Mouse (Mus musculus) C2C12 (cell line): ENCODE data around the gene Ndufa9. TPM values are rescaled to one million over a fixed set of nuclear protein-coding genes. Genes with fewer than 3 reads are reported as not detected.

Source experiments
- H3K27me3 ChIP-seq: one replicate; pipeline ENCODE4 v1.6.1; 2011; ENCODE audit not compliant: control insufficient read depth, insufficient read depth, insufficient read length
- H3K36me3 ChIP-seq: one replicate; pipeline ENCODE4 v1.6.1; 2011; ENCODE audit not compliant: control insufficient read depth, insufficient read depth
- H3K4me3 ChIP-seq: one replicate; pipeline ENCODE4 v1.5.1; 2011; ENCODE audit warnings: mild to moderate bottlenecking, control low read depth; ENCODE audit not compliant: poor library complexity, insufficient read depth, severe bottlenecking
- H3K79me2 ChIP-seq: one replicate; pipeline ENCODE4 v1.6.1; 2011; ENCODE audit not compliant: control insufficient read depth, insufficient read depth
- H3K79me3 ChIP-seq: one replicate; pipeline ENCODE4 v1.6.1; 2011; ENCODE audit warnings: low read depth, control low read depth
- H3ac ChIP-seq: one replicate; pipeline ENCODE3; 2011; ENCODE audit warnings: low read depth; ENCODE audit not compliant: control insufficient read depth, insufficient read length
- CEBPB ChIP-seq: IDR thresholded peaks from one replicate; pipeline ENCODE4 v1.6.1; 2011; ENCODE audit warnings: low read depth, mild to moderate bottlenecking, control low read depth, moderate library complexity
- CTCF ChIP-seq: IDR thresholded peaks from one replicate; pipeline ENCODE4 v1.5.1; 2011; ENCODE audit not compliant: control insufficient read depth, insufficient read depth, insufficient read length
- FOSL1 ChIP-seq: IDR thresholded peaks from one replicate; pipeline ENCODE4 v1.8.0; 2011; ENCODE audit warnings: mild to moderate bottlenecking, low read length; ENCODE audit not compliant: poor library complexity, insufficient read depth, severe bottlenecking
- MAX ChIP-seq: IDR thresholded peaks from one replicate; pipeline ENCODE4 v1.6.1; 2011; ENCODE audit warnings: mild to moderate bottlenecking, control low read depth
- MYOD1 ChIP-seq: IDR thresholded peaks from one replicate; pipeline ENCODE4 v1.6.1; 2011; ENCODE audit warnings: low read depth; ENCODE audit not compliant: control insufficient read depth, insufficient read length
- MYOG ChIP-seq: IDR thresholded peaks from one replicate; pipeline ENCODE4 v1.6.1; 2011; ENCODE audit not compliant: control insufficient read depth, insufficient read length; ENCODE audit errors: extremely low read depth
- USF1 ChIP-seq: IDR thresholded peaks from one replicate; pipeline ENCODE4 v1.6.1; 2011; ENCODE audit warnings: low read depth, mild to moderate bottlenecking, control low read depth, moderate library complexity
- polyA plus RNA-seq: library from polyadenylated mRNA; unstranded; fragments of >200 nt; fragmentation: generic; extraction: Trizol; gene quantifications from one replicate; pipeline ENCODE4 v1.2.1, GENCODE M21; 2012; ENCODE audit warnings: missing spikeins

The Ndufa9 gene
- polyA plus RNA-seq, 1 experiment, result 140 TPM

GRCm38 (mm10) chr6:126802946-126803345, 46.0 kb downstream of the Ndufa9 start:
- H3K27me3 ChIP-seq, result no peaks in the 10 kb centered on the region
- no peak overlapping the region for H3ac ChIP-seq
- H3K79me3 ChIP-seq, result no peaks in the 10 kb centered on the region
- TF ChIP-seq MYOG, result no peak
- TF ChIP-seq CEBPB, result no peak
- no peak for TF ChIP-seq CTCF
- no peak for TF ChIP-seq FOSL1
- TF ChIP-seq MYOD1, result no peak
- no peak for TF ChIP-seq MAX
- no peak for TF ChIP-seq USF1
- H3K36me3 ChIP-seq, result no peaks in the 10 kb centered on the region
- no peaks in the 10 kb centered on the region for H3K79me2 ChIP-seq
- no peak overlapping the region for H3K4me3 ChIP-seq

DNA sequence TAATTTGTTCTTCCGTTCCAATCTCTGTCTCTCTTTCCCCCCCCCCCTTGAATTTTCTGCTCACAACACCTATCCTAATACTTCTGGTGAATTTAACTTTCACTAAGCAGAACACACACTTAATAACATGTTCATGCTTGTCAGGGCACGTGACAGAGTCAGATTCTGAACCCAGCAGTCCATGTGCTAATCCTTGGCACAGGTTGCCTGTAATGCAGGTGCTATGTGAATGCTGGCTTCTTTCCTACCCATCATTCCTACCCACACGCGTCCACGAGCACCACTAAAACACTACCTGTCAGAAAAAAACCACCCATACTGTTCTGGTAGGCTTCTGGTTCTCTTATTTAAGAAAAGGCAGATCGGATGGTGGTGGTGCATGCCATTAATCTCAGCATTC, 54.2 kb downstream of the Ndufa9 start:
- no peak overlapping the region for H3K4me3 ChIP-seq
- no peak overlapping the region for H3ac ChIP-seq
- no peak for TF ChIP-seq CEBPB
- no peak for TF ChIP-seq USF1
- no peak for TF ChIP-seq MYOG
- no peak for TF ChIP-seq FOSL1
- no peak for TF ChIP-seq MAX
- TF ChIP-seq MYOD1, result no peak
- TF ChIP-seq CTCF, result no peak
- no peaks in the 10 kb centered on the region for H3K27me3 ChIP-seq
- H3K36me3 ChIP-seq, result no peaks in the 10 kb centered on the region
- no peaks in the 10 kb centered on the region for H3K79me2 ChIP-seq
- H3K79me3 ChIP-seq, result no peaks in the 10 kb centered on the region

GRCm38 (mm10) chr6:126793689-126794088, 55.2 kb downstream of the Ndufa9 start:
- H3K27me3 ChIP-seq, result no peaks in the 10 kb centered on the region
- no peak overlapping the region for H3ac ChIP-seq
- no peak for TF ChIP-seq CEBPB
- TF ChIP-seq MYOG, result no peak
- no peak for TF ChIP-seq MAX
- TF ChIP-seq MYOD1, result no peak
- no peak for TF ChIP-seq FOSL1
- TF ChIP-seq USF1, result no peak
- TF ChIP-seq CTCF, result no peak
- H3K36me3 ChIP-seq, result no peaks in the 10 kb centered on the region
- no peaks in the 10 kb centered on the region for H3K79me2 ChIP-seq
- H3K4me3 ChIP-seq, result no peak overlapping the region
- no peaks in the 10 kb centered on the region for H3K79me3 ChIP-seq

DNA sequence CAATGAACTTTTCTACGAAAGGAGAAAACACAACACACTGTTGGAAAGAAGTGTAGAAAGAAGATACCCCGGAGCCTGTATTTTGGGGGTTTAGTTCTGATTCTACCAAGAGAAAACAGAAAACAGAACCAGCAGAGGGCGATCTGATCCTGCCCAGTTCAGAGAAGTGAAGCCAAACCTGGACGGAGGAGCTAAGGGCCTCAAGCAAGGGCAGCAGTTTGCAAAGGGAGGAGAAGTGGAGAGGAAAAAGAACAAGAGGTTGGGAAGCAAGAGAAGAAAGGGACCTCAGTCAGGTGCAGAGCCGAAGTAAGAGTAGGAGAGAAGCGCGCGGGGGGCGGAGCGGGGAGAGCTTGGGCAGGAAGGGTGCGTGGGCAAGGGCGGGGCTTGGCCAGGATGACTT, 57.0 kb downstream of the Ndufa9 start:
- no peak overlapping the region for H3ac ChIP-seq
- H3K36me3 ChIP-seq, result no peaks in the 10 kb centered on the region
- no peaks in the 10 kb centered on the region for H3K79me2 ChIP-seq
- no peak overlapping the region for H3K4me3 ChIP-seq
- H3K27me3 ChIP-seq, result no peaks in the 10 kb centered on the region
- H3K79me3 ChIP-seq, result no peaks in the 10 kb centered on the region
- TF ChIP-seq MYOG (no peak), MAX (no peak), FOSL1 (no peak), CTCF (no peak), USF1 (no peak), CEBPB (no peak), MYOD1 (no peak)

DNA sequence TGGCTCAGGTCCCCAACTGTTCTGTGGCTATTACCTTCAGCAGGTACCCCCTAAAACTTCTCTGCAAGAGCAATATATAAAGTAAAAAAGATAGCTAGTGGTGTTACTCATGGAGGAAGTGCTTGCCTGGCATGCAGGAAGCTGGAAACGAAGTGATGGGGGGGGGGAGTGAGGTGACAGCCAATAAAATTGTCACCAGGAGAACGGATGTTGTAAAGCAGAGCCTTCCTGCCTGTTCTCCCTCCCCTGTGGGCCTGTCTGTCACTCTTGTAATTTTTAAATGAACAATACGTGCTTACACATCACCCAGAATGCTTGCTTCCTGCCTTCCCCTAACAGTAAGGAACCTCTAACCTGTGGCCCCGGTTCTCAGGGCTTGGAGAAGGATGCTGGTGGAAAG, 57.4 kb downstream of the Ndufa9 start:
- H3K79me2 ChIP-seq, result no peaks in the 10 kb centered on the region
- H3ac ChIP-seq, result no peak overlapping the region
- no peaks in the 10 kb centered on the region for H3K27me3 ChIP-seq
- H3K4me3 ChIP-seq, result no peak overlapping the region
- no peaks in the 10 kb centered on the region for H3K36me3 ChIP-seq
- TF ChIP-seq USF1, result no peak
- no peak for TF ChIP-seq CTCF
- no peak for TF ChIP-seq MAX
- no peak for TF ChIP-seq MYOG
- TF ChIP-seq CEBPB, result no peak
- no peak for TF ChIP-seq MYOD1
- no peak for TF ChIP-seq FOSL1
- H3K79me3 ChIP-seq, result no peaks in the 10 kb centered on the region

GRCm38 (mm10) chr6:126788863-126789262, 60.1 kb downstream of the Ndufa9 start:
- no peak for TF ChIP-seq FOSL1
- no peak for TF ChIP-seq CTCF
- no peak for TF ChIP-seq USF1
- TF ChIP-seq MYOD1, result no peak
- TF ChIP-seq CEBPB, result no peak
- TF ChIP-seq MYOG, result no peak
- TF ChIP-seq MAX, result no peak
- Histone ChIP-seq H3K36me3 (no peaks in the 10 kb centered on the region), H3K27me3 (no peaks in the 10 kb centered on the region), H3K79me2 (no peaks in the 10 kb centered on the region), H3K79me3 (no peaks in the 10 kb centered on the region), H3ac (no peak overlapping the region), H3K4me3 (no peak overlapping the region)
